Mouse (Mus musculus) heart, postnatal 36 days (tissue): ENCODE data around the gene Gm20388. TPM values are rescaled to one million over a fixed set of nuclear protein-coding genes. Genes with fewer than 3 reads are reported as not detected.

Experiments
- DNase-seq, 2 experiments: peaks; one replicate each; pipeline ENCODE4 v3.0.0; 2021 to 2022
- intact Hi-C: fragments of 180-260 bp; cut with DNase I; formaldehyde crosslinking; loops from one replicate; pipeline ENCODE4 v1.15.1; 2025
- total RNA-seq, 2 experiments: library from RNA; stranded (reverse); gene quantifications; 2 replicates each; pipeline ENCODE4 v1.2.3; 2021

The Gm20388 gene
- total RNA-seq, 2 experiments from 2014 or later: 3.5 to 4.9 TPM

DNA sequence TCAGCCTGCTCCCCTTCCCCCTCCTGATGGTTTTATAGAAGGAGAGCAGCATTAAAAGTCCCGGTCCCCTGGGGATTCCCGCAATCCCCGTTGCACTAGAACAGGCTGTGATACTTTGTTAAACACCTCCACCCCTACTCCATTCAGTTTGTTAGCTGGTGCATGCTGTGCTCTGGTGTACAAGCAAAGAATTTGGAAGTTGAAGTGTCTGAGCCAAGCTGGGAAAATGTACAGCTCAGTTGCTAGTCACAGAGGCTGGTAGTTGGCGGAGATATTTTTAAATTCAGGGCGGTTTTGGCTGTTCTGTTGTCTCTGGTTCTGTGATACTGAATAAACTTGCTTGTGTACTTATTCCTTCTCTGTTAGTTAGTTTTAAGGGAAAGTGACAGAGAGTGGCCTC, 42.1 kb downstream of the Gm20388 start:
- DNase-seq: no peak
- intact Hi-C loops: no loop called here

DNA sequence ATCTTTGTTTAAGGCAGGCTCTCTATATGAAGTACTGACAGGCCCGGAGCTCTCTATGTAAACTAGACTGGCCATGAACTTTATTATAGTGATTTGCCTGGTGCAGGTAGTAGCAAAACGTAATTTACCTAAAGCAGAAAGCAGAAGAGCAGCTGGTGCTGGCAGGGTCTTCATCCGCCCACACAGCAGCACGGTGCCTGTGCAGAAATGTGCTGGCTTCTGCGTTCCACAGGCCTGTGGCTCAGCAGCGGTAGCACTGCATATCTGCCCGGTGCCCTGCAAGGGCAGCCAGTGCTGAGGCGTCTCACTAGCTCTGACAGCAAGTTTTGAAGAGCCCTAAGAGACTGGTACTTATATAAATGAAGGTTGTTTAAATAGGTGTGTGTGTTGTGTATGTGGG, 44.7 kb downstream of the Gm20388 start:
- intact Hi-C loops: no loop called here
- DNase-seq: no peak

DNA sequence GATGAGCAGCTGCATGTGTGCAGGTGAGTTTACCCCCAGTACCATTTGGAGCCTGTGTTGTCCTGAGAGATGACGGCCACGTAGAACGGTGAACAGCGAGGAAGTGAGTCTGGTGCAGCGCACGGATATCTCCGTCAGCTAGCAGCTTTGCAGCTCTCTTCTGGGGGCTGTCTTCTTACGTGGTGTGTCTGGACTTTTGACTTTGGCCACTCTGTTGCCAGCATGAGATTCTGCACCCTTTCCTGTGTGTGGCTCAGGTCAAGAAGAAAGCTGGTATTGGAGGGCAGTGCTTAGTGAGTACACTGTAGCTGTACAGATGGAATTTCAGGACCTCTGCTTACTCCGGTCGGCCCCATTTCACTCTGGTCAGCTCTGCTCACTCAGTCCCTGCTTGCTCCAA, 47.4 kb downstream of the Gm20388 start:
- intact Hi-C loops: no loop called here
- no peak for DNase-seq

GRCm38 (mm10) chr8:119960531-119961104, 50.0 kb downstream of the Gm20388 start:
- intact Hi-C loops: no loop called here
- peak; percentile 34 to 54 for DNase-seq

GRCm38 (mm10) chr8:119964859-119965258, 54.2 kb downstream of the Gm20388 start:
- intact Hi-C loops: no loop called here
- DNase-seq: no peak

- DNase-seq: no peak
- intact Hi-C loops: no loop called here
Measured at GRCm38 (mm10) chr8:119967435-119967834, 56.8 kb downstream of the Gm20388 start.

- intact Hi-C loops: no loop called here
- DNase-seq: no peak
Measured at GRCm38 (mm10) chr8:119970169-119970568, 59.5 kb downstream of the Gm20388 start.

DNA sequence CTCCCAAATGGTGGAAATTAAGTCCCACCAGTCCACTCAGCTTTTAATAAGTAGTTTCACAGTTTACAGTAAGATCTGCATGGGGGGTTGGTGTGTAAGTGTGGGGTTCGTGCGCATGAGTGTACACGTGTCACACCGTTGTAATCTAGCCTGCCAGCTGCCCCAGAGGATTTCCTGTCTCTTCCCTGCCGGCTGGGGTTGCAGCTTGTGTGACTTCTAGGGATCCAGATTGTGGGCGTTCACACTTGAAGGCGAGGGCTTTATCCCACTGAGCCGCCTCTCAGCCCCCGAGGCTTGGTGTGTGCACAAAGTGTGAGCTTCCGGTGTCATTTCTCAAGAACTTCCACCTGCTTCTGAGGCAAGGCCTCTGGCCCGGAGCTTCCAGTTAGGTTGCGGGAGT, 61.9 kb downstream of the Gm20388 start:
- no peak for DNase-seq

GRCm38 (mm10) chr8:119978770-119979381, 68.2 kb downstream of the Gm20388 start:
- no peak for DNase-seq
- intact Hi-C loops: no loop called here

More for the DNA sequence above, 61.9 kb downstream of the Gm20388 start:
- intact Hi-C loops: no loop called here

GRCm38 (mm10) chr8:119981253-119981652, 70.6 kb downstream of the Gm20388 start:
- no peak for DNase-seq
- intact Hi-C loops: no loop called here

DNA sequence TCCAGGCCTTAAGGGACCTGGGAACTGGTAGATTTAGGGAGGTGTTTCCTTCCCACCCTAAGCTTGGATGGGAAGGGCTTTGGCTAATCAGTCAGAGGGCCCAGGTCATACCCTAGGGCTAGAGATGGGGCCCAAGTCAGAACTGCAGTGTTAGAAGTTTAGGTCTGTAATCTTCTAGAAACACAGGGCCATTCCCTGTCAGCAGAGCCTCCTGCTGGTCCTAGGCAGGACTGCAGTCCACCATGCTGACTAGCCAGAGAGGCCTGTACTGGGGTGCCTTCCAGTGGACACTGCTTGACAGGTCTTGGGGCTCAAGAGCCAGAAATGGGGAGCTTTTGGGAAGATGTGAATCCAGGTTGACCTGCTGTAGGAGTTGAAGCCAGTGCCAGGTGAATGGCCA, 73.4 kb downstream of the Gm20388 start:
- intact Hi-C loops: no loop called here
- DNase-seq: peak in 1 of 2 experiments; percentile 27

GRCm38 (mm10) chr8:119986174-119986573, 75.5 kb downstream of the Gm20388 start:
- intact Hi-C loops: loop anchor here (5.0 kb wide), 1 partner anchor 39 kb away; no protein-coding TSS in a partner anchor
- no peak for DNase-seq

DNA sequence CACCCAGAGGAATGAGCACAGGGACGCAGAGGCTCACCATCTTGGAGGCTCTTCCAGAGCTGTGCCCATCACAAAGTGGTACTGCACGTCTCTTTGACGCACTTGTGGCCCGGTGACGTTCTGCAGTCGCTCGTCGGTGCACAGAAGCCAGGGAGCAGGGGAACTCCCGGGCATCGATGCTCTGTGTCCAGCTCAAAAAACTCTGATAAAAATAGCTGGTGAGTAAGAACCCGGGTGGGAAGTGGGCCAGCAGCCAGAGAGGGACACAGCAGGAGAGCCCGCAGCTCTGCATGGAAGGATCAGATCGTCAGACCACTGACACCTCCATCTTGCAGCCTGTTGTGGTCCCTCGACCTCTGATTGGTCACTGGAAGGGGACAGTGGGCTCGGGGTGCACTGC, 77.4 kb downstream of the Gm20388 start:
- intact Hi-C loops: loop anchor here (5.0 kb wide), 1 partner anchor 41 kb away; no protein-coding TSS in a partner anchor
- no peak for DNase-seq

DNA sequence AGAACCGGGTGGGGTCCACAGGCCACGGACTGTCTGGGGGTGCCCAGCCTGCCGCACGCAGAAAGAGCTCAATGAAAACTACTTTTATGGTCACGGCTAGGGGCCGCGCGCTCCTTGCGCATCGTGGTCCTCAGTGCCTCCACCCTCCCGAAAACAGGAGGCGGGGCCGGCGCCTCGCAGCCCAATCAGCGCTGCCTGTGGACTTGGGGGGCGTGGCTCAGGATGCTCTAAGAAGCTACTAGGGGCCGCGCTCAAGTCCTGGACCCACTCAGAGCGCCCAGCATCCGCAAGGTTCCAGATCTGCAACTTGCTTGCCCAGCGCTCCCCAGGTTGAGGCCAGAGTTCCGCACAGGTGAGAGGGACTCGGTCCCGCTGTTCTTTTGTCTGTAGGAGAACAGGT, 81.6 kb downstream of the Gm20388 start, which contains the start of gene Crispld2:
Gene Crispld2 (plus strand): TSS at position 190 of the 400 bp plus-strand sequence.
- intact Hi-C loops: loop anchor here (2.0 kb wide), 1 partner anchor 79 kb away; no protein-coding TSS in a partner anchor
- DNase-seq: peak; percentile 77 to 80

- DNase-seq: no peak
Measured at GRCm38 (mm10) chr8:119994114-119994513, 83.5 kb downstream of the Gm20388 start.

DNA sequence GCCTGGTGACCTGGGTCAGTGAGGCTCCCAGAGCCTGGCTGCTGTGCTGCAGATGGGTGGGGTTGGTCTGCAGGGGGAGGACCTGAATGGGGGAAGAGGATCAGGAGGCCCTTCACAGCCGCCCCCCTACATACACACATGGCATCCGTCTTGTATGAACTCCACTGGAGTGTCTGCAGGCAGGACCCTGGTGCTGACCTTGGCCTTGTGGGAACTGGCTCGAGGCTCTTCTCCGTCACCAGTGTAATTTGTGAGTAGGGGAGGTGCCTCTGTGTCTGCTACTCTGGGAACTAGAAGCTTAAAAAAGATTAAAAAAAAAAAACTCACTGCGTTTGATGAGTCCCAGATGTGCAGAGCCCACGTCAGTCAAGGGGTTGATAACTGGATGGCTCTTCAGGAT, 83.9 kb downstream of the Gm20388 start:
- no peak for DNase-seq
- intact Hi-C loops: no loop called here

More at GRCm38 (mm10) chr8:119994114-119994513, 83.5 kb downstream of the Gm20388 start:
- intact Hi-C loops: no loop called here

GRCm38 (mm10) chr8:119997266-119997665, 86.6 kb downstream of the Gm20388 start:
- intact Hi-C loops: no loop called here
- DNase-seq: no peak

- DNase-seq: no peak
- intact Hi-C loops: no loop called here
Measured at GRCm38 (mm10) chr8:120000461-120000860, 89.8 kb downstream of the Gm20388 start.

DNA sequence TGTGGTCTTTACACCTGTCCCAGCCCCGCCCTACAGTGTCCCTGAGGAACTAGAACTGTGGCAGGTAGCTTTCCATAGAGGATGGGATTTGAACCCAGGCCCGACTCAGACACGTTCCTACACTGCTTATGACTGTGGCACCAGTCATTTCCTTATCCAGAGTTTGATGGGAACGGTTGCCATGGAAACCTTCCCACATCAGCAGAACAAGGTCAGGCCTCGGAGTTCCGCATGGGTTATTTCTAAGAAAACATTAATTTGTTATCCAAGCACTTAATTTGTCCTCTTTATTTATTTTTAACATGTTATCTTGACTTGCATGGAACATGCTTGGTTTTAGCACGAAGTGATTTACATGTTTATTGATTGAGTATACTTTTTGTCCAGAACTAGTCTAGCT, 91.1 kb downstream of the Gm20388 start:
- intact Hi-C loops: no loop called here
- DNase-seq: no peak

DNA sequence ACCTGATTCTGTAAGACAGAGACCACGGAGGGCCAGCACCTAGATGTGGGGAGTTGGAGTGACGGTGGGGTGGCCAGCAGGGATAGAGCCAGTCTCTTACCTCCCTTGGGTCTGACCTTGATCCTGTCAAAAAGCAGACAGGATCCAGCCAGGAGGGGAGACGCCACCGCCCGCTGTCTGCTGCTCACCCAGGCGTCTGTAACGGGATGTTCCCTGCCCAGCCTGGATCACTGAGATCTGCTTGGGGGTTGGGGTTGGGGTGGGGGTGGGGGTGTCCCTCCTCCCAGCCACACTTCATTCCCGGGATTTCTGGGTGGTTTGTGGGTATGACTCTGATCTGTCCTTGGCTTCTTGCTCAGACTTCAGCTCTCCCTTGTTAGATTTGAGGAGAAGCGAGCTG, 91.7 kb downstream of the Gm20388 start:
- intact Hi-C loops: no loop called here
- DNase-seq: no peak

- intact Hi-C loops: loop anchor here (2.0 kb wide), 1 partner anchor 33 kb away; no protein-coding TSS in a partner anchor
- peak; percentile 47 to 63 for DNase-seq
Measured at GRCm38 (mm10) chr8:120004154-120004702, 93.6 kb downstream of the Gm20388 start.
